Mouse (Mus musculus) brain, adult 2 months (tissue): ENCODE results near the gene Rasl10a.
"Not testable (repeated sequence)": the region's sequence is repeated elsewhere in the genome, so short reads cannot be mapped to it uniquely, and the experiment has no call there.

ENCODE experiments used
- DNase-seq: peaks from one replicate; pipeline ENCODE4 v3.0.0; 2011; ENCODE audit warnings: low read depth, low spot score

Gene Rasl10a

DNA sequence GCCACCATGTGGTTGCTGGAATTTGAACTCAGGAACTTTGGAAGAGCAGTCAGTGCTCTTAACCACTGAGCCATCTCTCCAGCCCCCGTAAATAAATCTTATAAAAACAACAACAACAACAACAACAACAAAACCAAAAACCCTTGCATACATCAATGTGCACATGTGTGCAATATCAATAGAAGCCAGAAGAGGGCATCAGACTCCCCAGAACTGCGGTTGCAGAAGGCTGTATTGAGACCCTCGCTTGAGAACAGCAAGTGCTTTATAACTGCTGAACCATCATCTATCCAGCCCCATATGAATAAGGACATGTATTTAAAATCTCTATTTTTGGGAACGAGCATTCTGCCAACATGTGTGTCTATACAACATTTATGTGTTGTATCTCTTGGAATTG, 17.0 kb downstream of the Rasl10a start:
- DNase-seq = peak; percentile 35

DNA sequence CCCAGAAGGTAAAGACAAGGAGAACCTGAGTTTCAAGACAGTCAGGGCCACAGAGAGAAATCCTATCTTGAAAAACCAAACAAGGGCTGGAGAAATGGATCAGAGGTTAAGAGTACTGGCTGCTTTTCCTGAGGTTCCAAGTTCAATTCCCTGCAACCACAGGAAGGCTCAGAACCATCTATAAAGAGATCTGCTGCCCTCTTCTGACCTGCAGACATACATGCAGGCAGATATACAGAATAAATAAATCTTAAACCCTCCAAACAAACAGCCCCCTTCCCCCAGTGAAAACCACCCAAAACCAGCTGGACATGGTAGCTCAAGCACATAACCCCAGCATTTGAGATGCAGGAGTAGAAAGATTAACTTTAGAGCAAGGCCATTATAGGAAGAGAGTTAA, 17.8 kb downstream of the Rasl10a start:
- DNase-seq = no peak

GRCm38 (mm10) chr11:5076843-5077242, 18.9 kb downstream of the Rasl10a start:
- not testable (repeated sequence) for DNase-seq

- no peak for DNase-seq
Measured at GRCm38 (mm10) chr11:5089147-5089546, 31.2 kb downstream of the Rasl10a start.

DNA sequence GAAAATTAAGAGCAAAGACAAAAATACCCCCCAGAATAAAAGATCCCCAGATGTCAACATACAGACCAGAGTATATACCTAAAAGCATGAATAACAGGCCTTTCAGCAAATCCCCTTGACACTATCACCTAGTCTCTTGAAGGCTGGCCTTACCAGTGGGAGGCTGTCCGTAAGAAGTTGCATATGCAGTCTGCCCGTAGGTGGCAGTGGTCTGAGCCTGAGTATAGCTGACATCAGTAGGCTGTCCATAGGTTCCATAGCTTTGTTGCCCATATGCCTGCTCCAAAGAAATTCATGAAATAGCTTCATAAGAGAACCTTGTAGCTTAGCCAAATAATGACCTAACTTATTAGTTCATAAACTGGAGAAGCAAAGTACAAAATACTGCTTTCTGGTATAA, 33.8 kb downstream of the Rasl10a start:
- DNase-seq = no peak

GRCm38 (mm10) chr11:5095877-5096276, 37.9 kb downstream of the Rasl10a start:
- DNase-seq = peak; percentile 31

DNA sequence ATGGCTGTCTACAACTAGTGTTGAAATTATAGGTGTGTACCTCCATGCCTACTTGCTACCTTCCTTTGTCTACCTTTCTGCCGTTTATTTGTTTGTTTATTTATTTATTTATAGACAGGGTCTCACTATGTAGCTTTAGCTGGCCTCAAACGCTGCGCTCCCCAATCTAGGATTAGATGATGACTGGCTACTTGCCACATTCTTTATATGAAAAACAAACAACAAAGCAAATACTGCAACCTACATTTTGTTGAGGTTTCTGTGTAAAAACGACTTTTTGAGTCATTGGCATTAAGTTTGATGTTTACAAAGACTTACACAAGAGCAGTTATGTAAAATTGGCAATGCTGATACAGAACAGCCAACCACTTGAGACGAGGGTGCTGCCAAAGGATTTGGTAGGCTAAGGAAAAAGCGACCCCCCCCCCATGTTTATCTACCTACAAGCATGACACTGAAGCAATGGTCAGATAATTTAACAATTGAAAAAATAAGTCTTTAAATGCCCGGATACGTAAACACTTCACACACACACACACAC, 38.6 kb downstream of the Rasl10a start:
- no peak for DNase-seq

- DNase-seq = peak; percentile 82
Measured at GRCm38 (mm10) chr11:5098035-5098735, 40.3 kb downstream of the Rasl10a start.

DNA sequence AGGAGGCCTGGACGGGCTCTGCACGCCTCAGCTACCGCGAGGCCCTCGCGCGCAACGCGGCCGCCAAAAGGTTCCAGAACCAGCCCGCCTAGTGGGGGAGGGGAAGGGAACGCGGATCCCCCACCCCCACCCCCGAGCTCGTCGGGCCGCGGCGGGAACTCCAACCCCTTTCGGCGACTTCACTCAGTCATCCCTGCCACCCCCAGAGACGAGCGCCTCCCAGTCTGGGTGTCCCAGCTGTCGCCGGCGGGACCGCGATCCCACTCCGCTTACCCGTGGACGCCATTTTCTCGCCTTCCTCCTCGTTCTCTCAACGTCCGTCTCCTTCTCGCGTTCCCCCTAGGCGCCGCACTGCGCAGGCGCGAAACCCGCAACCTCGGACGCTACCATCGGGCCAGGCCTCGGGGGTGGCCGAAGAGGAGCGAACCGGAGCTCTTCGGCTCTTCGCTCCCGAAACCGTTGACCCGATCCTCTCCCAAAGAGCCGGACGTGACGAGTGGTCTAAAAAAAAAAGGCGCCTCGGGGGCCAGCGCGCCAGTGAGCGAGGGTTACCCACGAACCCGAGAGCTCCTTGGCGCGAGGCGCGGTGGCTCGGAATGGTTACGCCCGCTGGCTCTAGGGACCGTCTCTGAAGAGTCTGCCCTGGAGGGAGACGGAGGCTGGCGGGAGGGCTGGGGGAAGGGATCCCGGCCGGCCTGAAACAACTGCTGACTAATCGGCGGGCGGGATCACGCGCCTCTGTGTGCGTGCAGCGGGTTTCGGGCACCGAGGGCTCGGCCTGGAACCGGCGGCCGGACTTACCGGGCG, 41.0 kb downstream of the Rasl10a start, which contains the start of the genes Rhbdd3 and Ewsr1:
TSS of gene Rhbdd3 (plus strand) at position 191 of the 807 bp plus-strand sequence.
TSS of gene Ewsr1 (minus strand) at position 531 of the 807 bp plus-strand sequence.
- DNase-seq = peak; percentile 99

- peak; percentile 89 for DNase-seq
Measured at GRCm38 (mm10) chr11:5099576-5100183, 41.8 kb downstream of the Rasl10a start.

DNA sequence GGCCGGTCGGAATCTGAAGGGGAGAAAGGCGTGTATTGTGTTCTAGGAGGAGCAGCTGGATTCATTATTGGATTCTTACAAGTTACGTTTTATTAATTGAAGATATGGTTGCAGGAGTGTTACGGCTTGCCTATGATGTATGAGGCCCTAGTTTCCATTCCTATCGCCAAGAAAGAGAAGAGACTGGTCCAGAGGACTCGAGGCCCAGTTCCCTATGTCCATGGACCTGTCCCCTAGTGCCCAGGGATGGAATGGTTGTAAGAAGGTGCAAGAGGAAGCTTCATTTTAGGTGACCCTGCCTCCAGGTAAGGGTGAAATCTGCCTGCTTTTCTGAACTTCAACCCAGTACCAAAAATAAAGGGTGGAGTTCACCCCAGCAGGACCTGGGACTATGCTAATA, 42.4 kb downstream of the Rasl10a start:
- no peak for DNase-seq

GRCm38 (mm10) chr11:5100801-5101200, 42.9 kb downstream of the Rasl10a start:
- DNase-seq = no peak

DNA sequence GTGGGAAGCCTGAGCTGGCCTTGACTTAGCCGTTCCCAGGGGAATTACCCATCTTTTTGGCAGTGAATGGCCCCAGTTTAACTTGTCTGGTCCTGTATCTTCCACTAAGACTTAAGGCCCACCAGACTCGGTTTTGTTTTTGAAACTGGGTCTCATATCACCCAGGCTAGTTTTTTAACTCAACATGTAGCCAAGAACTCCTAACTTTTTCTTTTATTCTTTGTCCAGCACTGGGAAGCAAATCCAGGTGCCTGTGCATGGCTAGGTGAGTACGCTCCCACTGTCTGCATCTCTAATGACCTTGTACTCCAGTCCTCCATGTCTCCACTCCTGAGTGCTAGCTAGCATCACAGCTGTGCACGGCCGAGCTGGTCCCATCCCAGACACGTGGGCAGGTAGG, 43.7 kb downstream of the Rasl10a start:
- DNase-seq = no peak

- no peak for DNase-seq
Measured at GRCm38 (mm10) chr11:5102384-5102783, 44.5 kb downstream of the Rasl10a start.

- no peak for DNase-seq
Measured at GRCm38 (mm10) chr11:5103986-5104509, 46.1 kb downstream of the Rasl10a start.

DNA sequence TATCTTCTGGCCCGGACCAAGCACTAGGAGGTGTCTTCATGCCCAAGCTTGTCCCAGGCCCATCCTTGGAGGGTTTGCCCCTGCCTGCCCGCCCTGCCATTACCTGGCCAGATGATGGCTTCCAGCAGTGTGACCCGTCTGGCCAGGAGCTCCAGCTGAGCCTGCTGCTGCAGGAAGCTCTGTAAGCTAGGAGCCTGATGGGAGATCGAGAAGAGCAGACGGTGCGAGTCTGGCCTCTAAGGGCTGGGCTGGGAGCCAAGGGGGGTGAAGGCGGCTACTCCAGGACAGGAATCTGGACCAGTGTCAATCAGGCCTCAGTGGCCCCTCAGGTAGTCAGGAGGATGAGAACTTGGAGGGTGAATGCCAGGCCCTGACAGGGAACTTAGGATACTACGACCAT, 51.5 kb downstream of the Rasl10a start:
- DNase-seq = no peak
